Mouse (Mus musculus): ENCODE results near the gene Ubn2. TPM values are rescaled to one million over a fixed set of nuclear protein-coding genes. Genes with fewer than 3 reads are reported as not detected.

The Ubn2 gene
- polyA plus RNA-seq, 1 experiment from 2014 or later, result 16.6 TPM

GRCm38 (mm10) chr6:38469591-38469990 lies 35.8 kb downstream of the Ubn2 start:
- no peak for DNase-seq (ENCODE audit: low spot score, missing footprints)
- H3K27ac ChIP-seq (ENCODE audit: low read depth, low read length), result no peak overlapping the region
- no peak overlapping the region for H3K4me2 ChIP-seq
- WGBS, result 88% methylated on average over 4 of the region's 4 CpGs
- H3K4me3 ChIP-seq (ENCODE audit: low read depth, low read length), result no peak overlapping the region
- H3K36me3 ChIP-seq (ENCODE audit: control insufficient read depth, insufficient read depth, low read length), result peaks cover 4% of the 10 kb centered on the region
- H3K9ac ChIP-seq (ENCODE audit: low read length), result no peak overlapping the region
- no peak for ATAC-seq (ENCODE audit: low FRiP score)
- no peaks in the 10 kb centered on the region for H3K9me3 ChIP-seq (ENCODE audit: control insufficient read depth, low read length)
- H3K4me1 ChIP-seq (ENCODE audit: control insufficient read depth, insufficient read depth, low read length), result no peaks in the 10 kb centered on the region
- H3K27me3 ChIP-seq (ENCODE audit: control insufficient read depth, insufficient read depth, low read length), result no peaks in the 10 kb centered on the region

- H3K4me3 ChIP-seq (ENCODE audit: low read depth, low read length), result no peak overlapping the region
- no peak overlapping the region for H3K4me2 ChIP-seq
- H3K9ac ChIP-seq (ENCODE audit: low read length), result no peak overlapping the region
- no peaks in the 10 kb centered on the region for H3K27me3 ChIP-seq (ENCODE audit: control insufficient read depth, insufficient read depth, low read length)
- 77% methylated on average over 5 of the region's 5 CpGs for WGBS
- peaks cover 5% of the 10 kb centered on the region; the same call in 1 of the 2 replicates for H3K36me3 ChIP-seq (ENCODE audit: control insufficient read depth, insufficient read depth, low read length)
- ATAC-seq (ENCODE audit: low FRiP score) (no peak), DNase-seq (ENCODE audit: low spot score, missing footprints) (no peak)
- no peaks in the 10 kb centered on the region for H3K4me1 ChIP-seq (ENCODE audit: control insufficient read depth, insufficient read depth, low read length)
- no peak overlapping the region for H3K27ac ChIP-seq (ENCODE audit: low read depth, low read length)
- H3K9me3 ChIP-seq (ENCODE audit: control insufficient read depth, low read length), result no peaks in the 10 kb centered on the region
These were observed 48.1 kb downstream of the Ubn2 start for GRCm38 (mm10) chr6:38481694-38482371.

- no peak for ATAC-seq (ENCODE audit: low FRiP score)
- H3K4me2 ChIP-seq, result no peak overlapping the region
- H3K4me1 ChIP-seq (ENCODE audit: control insufficient read depth, insufficient read depth, low read length), result no peaks in the 10 kb centered on the region
- no peaks in the 10 kb centered on the region for H3K27me3 ChIP-seq (ENCODE audit: control insufficient read depth, insufficient read depth, low read length)
- peak; percentile 87 for DNase-seq (ENCODE audit: low spot score, missing footprints)
- H3K9me3 ChIP-seq (ENCODE audit: control insufficient read depth, low read length), result no peaks in the 10 kb centered on the region
- 83% methylated on average over 3 of the region's 3 CpGs for WGBS
- H3K36me3 ChIP-seq (ENCODE audit: control insufficient read depth, insufficient read depth, low read length), result peaks cover 6% of the 10 kb centered on the region; the same call in 1 of the 2 replicates
- H3K9ac ChIP-seq (ENCODE audit: low read length), result no peak overlapping the region
- H3K27ac ChIP-seq (ENCODE audit: low read depth, low read length), result no peak overlapping the region
- no peak overlapping the region for H3K4me3 ChIP-seq (ENCODE audit: low read depth, low read length)
These were observed 58.8 kb downstream of the Ubn2 start for GRCm38 (mm10) chr6:38492550-38492949.

GRCm38 (mm10) chr6:38495641-38496040 lies 61.9 kb downstream of the Ubn2 start:
- ATAC-seq (ENCODE audit: low FRiP score) (no peak), DNase-seq (ENCODE audit: low spot score, missing footprints) (no peak)
- Histone ChIP-seq H3K4me3 (ENCODE audit: low read depth, low read length) (no peak overlapping the region), H3K27me3 (ENCODE audit: control insufficient read depth, insufficient read depth, low read length) (no peaks in the 10 kb centered on the region), H3K9ac (ENCODE audit: low read length) (no peak overlapping the region), H3K4me1 (ENCODE audit: control insufficient read depth, insufficient read depth, low read length) (no peaks in the 10 kb centered on the region), H3K4me2 (no peak overlapping the region), H3K9me3 (ENCODE audit: control insufficient read depth, low read length) (no peaks in the 10 kb centered on the region), H3K36me3 (ENCODE audit: control insufficient read depth, insufficient read depth, low read length) (peaks cover 7% of the 10 kb centered on the region; the same call in 1 of the 2 replicates), H3K27ac (ENCODE audit: low read depth, low read length) (no peak overlapping the region)
- WGBS, result 68% methylated on average over 4 of the region's 4 CpGs

GRCm38 (mm10) chr6:38512096-38512495 lies 78.3 kb downstream of the Ubn2 start:
- H3K27me3 ChIP-seq (ENCODE audit: control insufficient read depth, insufficient read depth, low read length), result no peaks in the 10 kb centered on the region
- no peak for ATAC-seq (ENCODE audit: low FRiP score)
- H3K4me2 ChIP-seq, result no peak overlapping the region
- 93% methylated on average over 1 of the region's 1 CpGs for WGBS
- no peaks in the 10 kb centered on the region for H3K4me1 ChIP-seq (ENCODE audit: control insufficient read depth, insufficient read depth, low read length)
- no peak overlapping the region for H3K4me3 ChIP-seq (ENCODE audit: low read depth, low read length)
- no peak overlapping the region for H3K9ac ChIP-seq (ENCODE audit: low read length)
- H3K9me3 ChIP-seq (ENCODE audit: control insufficient read depth, low read length), result no peaks in the 10 kb centered on the region
- no peak overlapping the region for H3K27ac ChIP-seq (ENCODE audit: low read depth, low read length)
- no peaks in the 10 kb centered on the region for H3K36me3 ChIP-seq (ENCODE audit: control insufficient read depth, insufficient read depth, low read length)
- DNase-seq (ENCODE audit: low spot score, missing footprints), result no peak

GRCm38 (mm10) chr6:38512830-38513229 lies 79.1 kb downstream of the Ubn2 start:
- Histone ChIP-seq H3K27ac (ENCODE audit: low read depth, low read length) (no peak overlapping the region), H3K9ac (ENCODE audit: low read length) (no peak overlapping the region)
- DNase-seq (ENCODE audit: low spot score, missing footprints), result no peak

GRCm38 (mm10) chr6:38515201-38515600 lies 81.5 kb downstream of the Ubn2 start:
- H3K9me3 ChIP-seq (ENCODE audit: control insufficient read depth, low read length), result no peaks in the 10 kb centered on the region
- no peak overlapping the region for H3K27ac ChIP-seq (ENCODE audit: low read depth, low read length)
- 91% methylated on average over 4 of the region's 4 CpGs for WGBS
- no peak overlapping the region for H3K4me3 ChIP-seq (ENCODE audit: low read depth, low read length)
- H3K36me3 ChIP-seq (ENCODE audit: control insufficient read depth, insufficient read depth, low read length), result no peaks in the 10 kb centered on the region
- no peak overlapping the region for H3K4me2 ChIP-seq
- DNase-seq (ENCODE audit: low spot score, missing footprints) (no peak), ATAC-seq (ENCODE audit: low FRiP score) (no peak)
- H3K27me3 ChIP-seq (ENCODE audit: control insufficient read depth, insufficient read depth, low read length), result no peaks in the 10 kb centered on the region
- H3K9ac ChIP-seq (ENCODE audit: low read length), result no peak overlapping the region
- no peaks in the 10 kb centered on the region for H3K4me1 ChIP-seq (ENCODE audit: control insufficient read depth, insufficient read depth, low read length)

More at GRCm38 (mm10) chr6:38512830-38513229, 79.1 kb downstream of the Ubn2 start:
- no peak overlapping the region for H3K4me3 ChIP-seq (ENCODE audit: low read depth, low read length)
- H3K36me3 ChIP-seq (ENCODE audit: control insufficient read depth, insufficient read depth, low read length), result no peaks in the 10 kb centered on the region
- no peak overlapping the region for H3K4me2 ChIP-seq
- no peak for ATAC-seq (ENCODE audit: low FRiP score)
- H3K4me1 ChIP-seq (ENCODE audit: control insufficient read depth, insufficient read depth, low read length), result no peaks in the 10 kb centered on the region
- H3K27me3 ChIP-seq (ENCODE audit: control insufficient read depth, insufficient read depth, low read length), result no peaks in the 10 kb centered on the region
- H3K9me3 ChIP-seq (ENCODE audit: control insufficient read depth, low read length), result no peaks in the 10 kb centered on the region

- ATAC-seq (ENCODE audit: low FRiP score) (no peak), DNase-seq (ENCODE audit: low spot score, missing footprints) (no peak)
- Histone ChIP-seq H3K9me3 (ENCODE audit: control insufficient read depth, low read length) (no peaks in the 10 kb centered on the region), H3K4me1 (ENCODE audit: control insufficient read depth, insufficient read depth, low read length) (no peaks in the 10 kb centered on the region), H3K27ac (ENCODE audit: low read depth, low read length) (no peak overlapping the region), H3K9ac (ENCODE audit: low read length) (no peak overlapping the region), H3K36me3 (ENCODE audit: control insufficient read depth, insufficient read depth, low read length) (no peaks in the 10 kb centered on the region), H3K4me2 (no peak overlapping the region), H3K27me3 (ENCODE audit: control insufficient read depth, insufficient read depth, low read length) (no peaks in the 10 kb centered on the region), H3K4me3 (ENCODE audit: low read depth, low read length) (no peak overlapping the region)
- 31% methylated on average over 8 of the region's 8 CpGs for WGBS
These were observed 90.1 kb downstream of the Ubn2 start for GRCm38 (mm10) chr6:38523851-38524250.

GRCm38 (mm10) chr6:38531211-38531820 lies 97.6 kb downstream of the Ubn2 start:
- no peaks in the 10 kb centered on the region for H3K9me3 ChIP-seq (ENCODE audit: control insufficient read depth, low read length)
- H3K9ac ChIP-seq (ENCODE audit: low read length), result no peak overlapping the region
- no peak overlapping the region for H3K4me2 ChIP-seq
- no peaks in the 10 kb centered on the region for H3K27me3 ChIP-seq (ENCODE audit: control insufficient read depth, insufficient read depth, low read length)
- 55% methylated on average over 5 of the region's 5 CpGs for WGBS
- no peaks in the 10 kb centered on the region for H3K36me3 ChIP-seq (ENCODE audit: control insufficient read depth, insufficient read depth, low read length)
- no peak overlapping the region for H3K4me3 ChIP-seq (ENCODE audit: low read depth, low read length)
- H3K4me1 ChIP-seq (ENCODE audit: control insufficient read depth, insufficient read depth, low read length), result peaks cover 5% of the 10 kb centered on the region; the same call in 1 of the 2 replicates
- ATAC-seq (ENCODE audit: low FRiP score), result no peak
- H3K27ac ChIP-seq (ENCODE audit: low read depth, low read length), result no peak overlapping the region
- DNase-seq (ENCODE audit: low spot score, missing footprints), result no peak

All from midbrain, embryonic 11.5 days (tissue).